Mouse (Mus musculus): ENCODE measurements around the gene Arel1. TPM values are rescaled to one million over a fixed set of nuclear protein-coding genes. Genes with fewer than 3 reads are reported as not detected.
A peak's percentile ranks its signal among the peaks of the same experiment; 100 is the strongest.

Gene Arel1
- total RNA-seq, 2 experiments from 2014 or later = 58.8 to 61.2 TPM

DNA sequence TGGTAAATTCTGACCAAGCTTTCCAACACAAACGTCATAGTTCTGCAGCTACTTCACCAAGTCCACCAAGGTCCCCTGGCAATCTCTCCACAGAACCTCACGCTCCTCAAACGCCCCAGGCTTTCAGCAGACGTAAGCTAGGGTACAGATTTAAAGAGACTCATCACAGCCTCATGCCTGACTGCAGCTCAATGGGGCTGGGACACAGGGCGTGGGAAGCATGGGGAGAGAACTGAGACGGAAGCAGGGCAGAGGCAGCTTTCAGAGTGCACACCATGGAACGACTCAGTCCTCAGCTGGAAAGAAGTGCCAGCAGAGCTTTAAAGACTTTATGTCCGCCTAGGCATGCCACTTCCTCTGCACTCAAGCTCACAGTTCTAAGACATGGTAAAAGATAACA, 19.2 kb downstream of the Arel1 start:
- no peak for ATAC-seq (replicated peaks; ENCODE audit: low FRiP score, poor library complexity, severe bottlenecking)

DNA sequence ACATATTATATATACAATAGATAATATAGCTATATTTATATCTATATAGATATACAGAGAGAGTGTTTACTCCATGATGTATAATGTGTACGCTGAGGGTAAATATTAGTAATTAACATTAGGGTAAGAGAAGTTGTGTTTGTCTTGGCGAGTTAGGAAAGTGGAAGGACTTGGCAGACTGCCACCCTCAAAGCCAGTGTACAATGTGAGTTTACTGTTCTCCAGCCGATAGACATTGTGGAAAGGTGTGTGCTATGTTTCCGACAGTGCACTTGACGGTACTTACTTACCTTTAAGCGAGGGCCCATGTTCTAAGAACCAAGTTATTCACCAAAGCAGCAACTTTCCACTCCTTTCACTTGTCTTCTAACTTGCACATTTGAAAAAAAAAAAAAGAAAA, 19.9 kb downstream of the Arel1 start:
- no peak for ATAC-seq (replicated peaks; ENCODE audit: low FRiP score, poor library complexity, severe bottlenecking)

DNA sequence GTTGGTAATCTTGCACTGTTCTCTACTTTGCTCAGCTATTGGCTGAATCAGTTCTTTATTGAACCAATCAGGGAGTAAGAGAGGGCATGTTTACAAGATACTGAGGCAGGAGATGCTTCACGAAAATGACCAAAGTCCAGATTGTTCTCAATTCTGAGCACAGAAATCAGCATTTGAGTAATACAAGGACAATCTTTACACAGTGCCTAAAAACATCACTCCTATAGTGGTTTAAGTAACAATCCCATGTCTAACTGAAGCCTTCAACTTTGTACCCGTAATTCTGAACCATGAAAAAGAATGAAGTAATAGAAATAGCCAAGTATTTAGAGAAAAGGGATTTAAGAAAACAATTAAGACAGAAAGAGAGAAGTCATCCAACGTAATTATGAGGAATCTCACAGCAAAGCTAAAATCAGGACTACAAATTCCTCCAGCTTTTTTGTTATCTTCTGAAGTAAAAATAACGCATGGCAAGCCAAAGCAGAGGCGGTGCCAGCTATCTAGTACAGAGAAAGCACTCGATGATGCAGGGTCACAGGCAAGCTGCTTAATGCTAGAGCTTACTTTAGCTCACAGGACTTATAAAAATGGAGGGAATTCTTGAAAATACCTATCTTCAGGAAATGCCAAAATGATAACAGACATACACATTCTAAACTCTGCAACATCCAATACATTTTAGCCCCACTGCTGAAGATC, 22.0 kb downstream of the Arel1 start:
- ATAC-seq (replicated peaks; ENCODE audit: low FRiP score, poor library complexity, severe bottlenecking) = no peak

DNA sequence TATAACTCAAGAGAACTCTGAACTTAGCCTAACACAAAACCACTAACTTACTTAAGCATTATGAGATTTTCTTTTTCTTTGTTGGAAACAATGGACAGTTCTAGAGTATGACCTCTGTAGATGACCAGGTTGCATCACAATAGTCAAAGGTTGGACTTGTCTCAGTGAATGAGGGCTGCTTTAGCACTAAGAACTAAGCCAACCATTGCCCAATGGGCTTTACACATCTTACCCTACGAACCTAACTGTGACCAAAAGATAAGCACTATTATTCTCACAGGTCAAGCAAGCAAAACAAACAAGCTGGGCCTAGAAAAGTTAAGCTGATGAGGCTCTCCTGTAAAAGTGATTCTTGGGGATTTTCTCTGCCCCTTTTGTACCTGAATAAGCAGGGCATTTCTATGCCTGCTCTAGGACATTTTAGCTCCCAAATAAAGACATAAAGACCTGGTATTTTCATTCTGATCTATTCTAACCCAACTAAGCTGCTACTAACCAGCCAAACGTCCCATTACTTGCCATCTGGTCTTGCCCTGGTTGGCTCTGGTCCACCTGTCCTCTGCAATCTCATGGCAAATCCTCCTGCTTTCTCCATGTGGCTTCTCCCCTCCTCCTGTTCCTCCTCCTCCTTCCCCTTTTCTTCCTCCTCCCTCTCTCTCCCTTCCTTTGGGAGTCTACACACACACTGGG, 22.7 kb downstream of the Arel1 start:
- ATAC-seq (replicated peaks; ENCODE audit: low FRiP score, poor library complexity, severe bottlenecking) = no peak

DNA sequence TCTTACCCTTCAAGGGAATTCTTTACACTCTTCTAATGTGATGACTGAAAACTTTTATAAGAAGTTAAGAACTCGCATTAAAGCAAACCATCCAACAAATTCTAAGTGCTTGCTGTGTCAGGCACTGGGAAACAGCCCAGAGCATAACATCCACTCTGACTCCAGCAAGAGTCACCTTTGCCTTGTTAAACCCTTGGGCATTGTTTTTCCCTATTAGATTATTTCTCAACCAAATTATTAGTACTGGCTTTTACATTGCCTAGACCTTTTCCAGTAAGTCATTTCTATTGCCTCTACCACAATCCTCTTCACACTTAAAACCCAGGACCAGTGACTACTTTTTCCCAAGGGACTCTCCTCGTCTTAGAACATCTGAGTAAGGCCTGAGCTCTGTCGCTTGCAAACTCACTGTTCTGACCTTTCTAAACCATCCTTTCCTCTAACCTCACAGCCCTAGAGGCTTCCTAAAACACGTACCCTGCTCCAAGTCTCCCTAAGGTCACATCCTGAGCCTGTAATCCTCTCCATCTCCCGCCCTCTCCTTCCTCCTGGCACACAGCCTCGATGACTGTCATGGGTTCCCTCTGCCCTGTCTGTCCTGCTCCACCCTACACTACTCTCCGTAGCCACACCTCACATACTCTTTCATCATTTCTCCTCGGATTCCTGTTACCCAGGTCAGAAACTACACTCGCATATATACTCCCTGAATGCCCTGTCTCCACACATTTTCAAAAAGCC, 25.7 kb downstream of the Arel1 start:
- peak; percentile 63 for ATAC-seq (replicated peaks; ENCODE audit: low FRiP score, poor library complexity, severe bottlenecking)

DNA sequence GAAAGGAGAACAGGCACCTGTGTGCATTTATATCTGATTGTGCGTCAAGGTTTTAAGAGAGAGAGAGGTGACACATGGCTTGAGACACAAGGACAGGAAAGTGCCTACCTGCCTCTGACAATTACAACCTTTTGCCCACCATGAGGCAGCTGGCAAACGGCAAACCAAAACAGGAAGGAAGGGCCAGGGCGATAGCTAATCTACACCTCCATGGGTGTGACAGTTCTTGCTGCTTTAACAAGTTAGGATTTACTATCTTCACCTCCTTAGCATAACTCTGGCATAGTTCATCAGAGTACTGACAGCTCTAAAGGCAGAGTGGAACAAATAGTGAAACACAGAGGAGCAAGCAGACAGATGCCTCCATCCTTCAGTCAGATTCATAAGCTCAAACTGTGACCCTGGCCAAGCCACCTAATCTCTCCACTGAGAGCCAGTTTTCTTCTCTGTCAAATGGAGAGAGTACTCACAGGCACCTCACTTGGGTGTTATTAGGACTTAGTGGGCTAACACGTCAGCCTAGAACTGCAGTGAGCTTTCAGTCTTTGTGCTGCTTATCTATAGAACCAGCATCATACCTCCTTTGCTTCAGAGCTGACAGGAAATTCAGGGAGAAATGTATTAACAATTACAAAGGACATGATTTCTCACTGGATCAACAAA, 26.4 kb downstream of the Arel1 start:
- ATAC-seq (replicated peaks; ENCODE audit: low FRiP score, poor library complexity, severe bottlenecking) = no peak

DNA sequence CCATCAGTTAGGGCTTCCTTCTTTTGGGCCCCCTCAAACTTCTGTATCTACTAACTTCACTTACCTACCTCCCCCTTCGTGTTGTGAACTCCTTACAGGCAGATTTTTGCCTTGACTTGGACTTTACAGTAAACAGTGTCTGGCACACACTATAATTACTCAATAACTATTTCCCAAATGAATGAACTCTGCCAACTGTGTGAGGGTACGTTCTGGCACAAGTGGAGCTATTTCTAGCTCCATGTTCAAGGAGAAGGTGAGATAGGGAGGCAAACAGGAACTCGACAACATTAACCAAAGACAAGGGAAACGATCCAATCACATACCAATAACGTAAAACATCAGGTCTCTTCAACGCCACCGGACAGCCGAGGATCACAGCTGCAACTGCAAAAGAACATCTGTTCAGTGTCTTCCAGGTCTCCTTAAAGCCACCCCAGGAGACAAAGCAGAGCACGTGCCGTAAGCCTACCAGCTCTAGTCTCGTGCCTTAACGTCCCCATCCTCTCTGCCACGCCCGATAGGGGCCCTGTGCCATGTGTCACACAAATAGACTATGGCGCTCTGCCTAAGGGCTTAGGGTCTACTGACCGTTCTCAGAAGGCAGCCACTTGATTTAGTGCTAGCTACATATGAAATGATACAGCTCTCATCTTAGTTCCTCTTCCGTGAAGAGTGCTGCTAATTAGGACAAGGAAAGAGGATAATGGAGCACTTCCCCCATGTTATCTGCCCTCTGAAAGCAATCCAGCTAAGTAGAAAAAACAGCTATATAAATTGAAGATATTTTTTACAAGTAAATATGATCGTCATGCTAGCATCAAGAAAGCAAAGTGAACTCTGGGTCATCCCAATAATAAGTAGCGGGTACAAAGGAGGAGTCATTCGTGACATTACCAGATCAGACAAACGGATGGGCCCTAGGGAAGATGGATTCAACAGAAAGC, 27.4 kb downstream of the Arel1 start:
- no peak for ATAC-seq (replicated peaks; ENCODE audit: low FRiP score, poor library complexity, severe bottlenecking)

DNA sequence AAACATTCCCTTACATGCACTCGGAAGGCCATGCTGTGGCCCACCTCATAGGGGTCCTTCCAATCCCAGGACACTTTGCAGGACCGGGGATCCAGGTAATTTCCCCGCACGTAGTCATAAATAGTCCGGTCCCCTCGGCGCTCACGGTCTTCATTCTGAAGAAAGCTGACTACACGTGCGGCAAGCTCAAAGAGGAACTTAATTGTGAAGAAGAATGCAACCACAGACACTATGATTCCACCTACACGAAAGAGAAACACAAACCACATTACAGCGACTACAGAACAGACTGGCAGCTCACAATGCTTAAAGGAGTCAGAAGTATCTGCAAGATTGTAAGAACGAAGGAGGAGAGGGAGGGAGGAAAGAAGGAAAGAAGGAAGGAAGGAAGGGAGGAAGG, 29.0 kb downstream of the Arel1 start:
- ATAC-seq (replicated peaks; ENCODE audit: low FRiP score, poor library complexity, severe bottlenecking) = no peak

DNA sequence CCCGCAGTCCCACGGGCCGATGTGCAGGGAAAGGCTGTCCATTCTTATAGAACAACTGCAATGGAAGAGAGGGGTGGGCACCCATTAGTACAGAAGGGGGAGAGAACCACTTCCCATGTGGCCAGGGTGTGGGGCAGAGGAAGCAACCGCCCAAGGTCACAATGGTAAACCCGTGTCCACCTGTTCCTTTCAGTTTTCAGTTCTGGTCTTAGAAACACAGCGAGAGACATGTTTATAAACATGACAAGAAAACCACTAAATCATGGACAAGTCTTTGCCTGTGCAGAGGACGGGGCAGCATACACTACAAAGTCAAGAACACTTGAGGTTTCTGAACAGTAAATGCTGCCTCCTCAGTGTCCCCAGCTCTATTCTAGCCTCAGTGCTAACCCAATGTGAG, 30.4 kb downstream of the Arel1 start:
- no peak for ATAC-seq (replicated peaks; ENCODE audit: low FRiP score, poor library complexity, severe bottlenecking)

DNA sequence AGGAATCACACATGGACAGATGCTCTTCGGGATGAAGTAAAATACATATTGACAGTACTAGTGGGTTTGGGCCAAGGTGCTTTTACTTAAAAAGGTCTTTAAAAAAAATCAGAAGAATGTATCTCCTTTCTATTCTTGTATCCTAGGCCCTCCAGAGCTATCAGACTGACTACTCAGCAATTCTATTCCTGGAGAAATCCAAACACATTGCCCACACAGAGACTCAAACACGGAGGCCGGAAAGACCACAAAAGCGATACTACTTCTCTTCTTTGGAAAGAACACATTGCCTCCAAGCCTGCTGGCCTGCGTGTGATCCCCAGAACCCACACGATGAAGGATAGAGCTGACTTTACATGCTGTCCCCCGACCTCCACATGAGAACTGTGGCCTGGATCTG, 31.6 kb downstream of the Arel1 start:
- no peak for ATAC-seq (replicated peaks; ENCODE audit: low FRiP score, poor library complexity, severe bottlenecking)

DNA sequence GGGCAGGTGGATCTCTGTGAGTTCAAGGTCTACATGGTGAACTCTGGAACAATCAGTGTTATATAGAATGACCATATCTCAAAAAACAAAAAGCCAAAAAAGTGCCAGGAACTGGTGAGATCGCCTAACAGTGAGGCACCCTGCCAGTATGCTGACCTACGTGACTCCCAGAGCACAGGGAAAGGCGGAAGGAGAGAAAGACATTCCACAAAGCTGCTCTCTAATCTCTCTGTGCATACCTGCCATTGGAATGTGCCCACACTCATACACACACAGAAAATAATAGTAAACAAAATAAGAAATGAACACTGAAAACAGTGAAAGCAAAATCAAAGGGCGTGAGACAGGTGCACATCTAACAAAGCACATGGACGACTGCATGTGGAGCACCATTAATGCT, 35.4 kb downstream of the Arel1 start:
- no peak for ATAC-seq (replicated peaks; ENCODE audit: low FRiP score, poor library complexity, severe bottlenecking)

DNA sequence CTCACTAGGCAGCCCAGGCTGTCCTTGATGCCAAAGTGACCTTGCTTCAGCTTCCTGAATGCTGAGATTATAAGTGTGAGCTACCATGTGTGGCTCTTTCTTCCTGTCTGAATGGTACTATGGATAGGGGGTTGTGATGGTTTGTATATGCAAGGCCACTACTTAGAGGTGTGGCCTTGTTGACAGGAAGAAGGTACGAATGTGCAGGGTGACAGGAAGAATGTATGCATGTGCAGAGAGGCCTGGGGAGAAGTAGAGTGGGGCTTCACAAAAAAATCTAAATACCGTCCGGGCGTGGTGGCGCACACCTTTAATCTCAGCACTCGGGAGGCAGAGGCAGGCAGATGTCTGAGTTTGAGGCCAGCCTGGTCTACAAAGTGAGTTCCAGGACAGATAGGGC, 38.5 kb downstream of the Arel1 start:
- no peak for ATAC-seq (replicated peaks; ENCODE audit: low FRiP score, poor library complexity, severe bottlenecking)

DNA sequence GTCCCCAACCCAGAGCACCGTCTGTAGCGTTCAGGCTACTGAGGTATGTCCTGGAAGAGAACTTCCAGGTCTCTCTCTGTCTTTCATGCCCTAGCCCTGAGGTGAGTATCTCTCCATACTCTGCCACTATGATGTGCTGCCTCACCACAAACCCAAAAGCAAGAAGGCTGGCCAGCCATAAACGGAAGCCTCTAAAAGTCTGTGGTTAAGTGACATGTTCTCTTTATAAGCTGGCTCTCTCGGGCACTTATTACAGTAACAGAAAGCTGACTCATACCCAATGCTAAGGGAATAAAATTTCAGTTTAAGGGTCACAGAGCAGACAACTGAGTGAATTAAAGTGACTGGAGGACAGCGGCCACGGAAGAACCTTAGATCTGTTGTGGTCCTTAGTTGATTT, 44.2 kb downstream of the Arel1 start:
- no peak for ATAC-seq (replicated peaks; ENCODE audit: low FRiP score, poor library complexity, severe bottlenecking)

DNA sequence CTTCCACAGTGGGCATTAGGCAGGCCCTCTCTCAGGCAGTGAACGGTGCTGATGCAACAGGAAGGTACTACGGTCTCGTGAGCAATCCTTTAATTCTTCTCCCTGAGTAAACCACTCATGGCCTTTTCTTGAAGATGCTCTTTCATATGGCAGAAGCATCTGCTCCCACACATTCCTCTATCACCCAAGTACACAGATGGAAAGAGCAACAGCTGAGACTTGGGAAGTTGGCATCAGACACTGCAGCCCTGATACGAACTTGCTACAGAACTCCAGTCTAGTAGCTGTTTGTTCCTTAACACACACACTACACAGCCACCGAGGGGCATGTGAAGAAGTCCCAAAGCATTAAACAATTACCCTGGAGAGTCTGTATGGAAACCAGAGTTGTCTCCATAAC, 46.4 kb downstream of the Arel1 start:
- ATAC-seq (replicated peaks; ENCODE audit: low FRiP score, poor library complexity, severe bottlenecking) = no peak

DNA sequence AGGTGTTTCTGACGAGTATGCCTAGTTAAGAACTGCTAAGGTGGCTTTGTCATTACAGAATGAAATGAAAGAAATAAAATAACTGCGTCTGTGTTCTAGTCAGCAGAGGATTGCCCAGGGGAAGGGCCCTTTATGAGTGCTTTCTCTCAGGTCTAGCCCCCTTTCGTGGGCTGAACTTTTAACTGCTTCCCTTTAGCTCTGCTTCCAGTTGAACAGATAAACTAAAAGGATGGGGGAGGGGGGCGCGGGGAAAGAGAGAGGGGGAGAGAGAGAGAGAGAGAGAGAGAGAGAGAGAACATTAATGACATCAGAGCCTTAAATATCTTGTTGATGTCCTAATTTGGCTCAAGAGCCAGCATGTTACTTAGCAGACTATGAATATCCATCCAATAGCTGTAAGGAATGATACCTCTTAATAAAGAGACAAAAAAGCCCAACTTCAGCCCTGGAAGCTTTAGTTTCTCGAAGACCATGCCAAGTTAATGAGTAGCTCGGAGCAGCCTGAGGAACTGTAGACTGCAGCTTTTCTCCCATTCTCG, 48.8 kb downstream of the Arel1 start:
- no peak for ATAC-seq (replicated peaks; ENCODE audit: low FRiP score, poor library complexity, severe bottlenecking)

DNA sequence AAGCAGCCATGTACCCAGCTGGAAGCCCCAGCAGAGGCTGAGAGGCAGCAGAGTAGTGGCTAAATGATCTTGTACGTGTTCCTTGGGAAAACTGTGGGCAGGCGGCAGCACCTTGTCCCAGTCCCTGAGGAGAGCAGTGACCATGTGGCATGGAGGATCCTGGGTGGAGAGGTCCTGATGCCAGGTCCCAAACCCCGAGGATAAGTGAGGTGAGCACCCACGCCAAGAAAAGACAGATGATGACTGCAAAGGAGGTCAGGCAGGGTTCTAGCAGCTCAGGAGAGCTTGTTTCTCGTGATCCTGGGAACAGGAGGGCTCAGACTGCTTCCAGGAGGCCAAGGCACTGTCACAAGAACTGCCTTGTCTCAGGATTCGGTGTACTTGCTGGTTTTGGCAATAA, 51.9 kb downstream of the Arel1 start:
- ATAC-seq (replicated peaks; ENCODE audit: low FRiP score, poor library complexity, severe bottlenecking) = no peak

DNA sequence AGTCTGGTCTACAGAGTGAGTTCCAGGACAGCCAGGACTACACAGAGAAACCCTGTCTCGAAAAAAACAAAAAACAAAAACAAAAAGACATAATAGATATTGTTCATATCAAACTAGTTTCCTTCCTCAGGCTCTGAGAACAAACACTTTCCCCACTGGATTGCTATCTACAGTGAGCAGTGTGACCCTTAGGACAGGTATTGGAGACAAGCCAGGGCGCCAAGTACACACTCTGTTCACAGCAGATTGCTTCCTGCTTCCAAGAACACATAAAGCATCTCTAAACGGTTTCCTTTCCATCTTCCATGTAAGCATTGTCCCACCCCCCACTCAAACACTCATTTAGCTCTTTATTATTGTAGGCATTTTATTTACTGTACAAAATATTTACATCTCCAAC, 52.9 kb downstream of the Arel1 start:
- no peak for ATAC-seq (replicated peaks; ENCODE audit: low FRiP score, poor library complexity, severe bottlenecking)

DNA sequence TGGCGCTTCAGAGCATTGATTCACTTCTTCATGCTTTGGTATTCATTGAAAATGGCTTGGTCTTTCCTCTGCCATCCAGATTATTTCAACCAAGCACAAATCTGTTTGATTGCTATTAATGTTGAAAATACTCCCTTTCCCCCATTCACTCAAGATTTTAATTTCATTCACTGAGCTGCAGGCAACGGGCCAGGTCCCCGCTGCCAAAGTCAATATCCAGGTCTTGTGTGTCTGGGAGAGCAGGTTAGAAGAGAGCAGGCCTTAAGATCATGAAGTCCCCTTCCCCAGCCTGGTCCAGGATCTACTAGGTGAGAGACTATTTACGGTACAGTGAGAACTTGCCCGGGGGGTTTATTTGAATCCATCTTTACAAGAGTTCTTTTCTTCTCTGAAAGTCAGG, 55.7 kb downstream of the Arel1 start:
- ATAC-seq (replicated peaks; ENCODE audit: low FRiP score, poor library complexity, severe bottlenecking) = no peak

DNA sequence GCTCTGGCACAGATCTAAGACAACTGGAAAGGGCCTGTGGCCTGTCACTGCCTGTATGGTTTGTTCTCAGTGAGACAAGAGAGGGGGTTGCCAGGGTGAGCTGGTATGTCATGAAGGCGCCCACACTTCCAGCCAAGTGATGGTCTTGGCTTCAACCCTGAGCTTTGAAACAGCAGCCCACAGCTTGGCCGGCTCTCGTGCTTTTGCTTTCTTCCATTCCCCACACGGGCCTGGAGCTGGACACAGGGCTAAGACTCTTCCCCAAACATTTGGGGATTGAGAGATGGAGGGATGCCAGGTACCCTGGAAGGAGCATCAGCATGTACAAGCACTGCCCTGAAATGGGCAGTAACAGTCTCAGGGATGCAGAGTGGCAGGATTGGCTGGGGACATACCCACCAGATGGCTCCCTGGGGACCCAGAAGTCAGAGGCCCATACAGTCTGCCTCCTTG, 58.0 kb downstream of the Arel1 start:
- no peak for ATAC-seq (replicated peaks; ENCODE audit: low FRiP score, poor library complexity, severe bottlenecking)
